Mouse (Mus musculus) forebrain, embryonic 16.5 days (tissue): ENCODE data around the gene Krt7. TPM values are rescaled to one million over a fixed set of nuclear protein-coding genes. Genes with fewer than 3 reads are reported as not detected.

ENCODE experiments used
- ATAC-seq: fragments of 200-750 bp; cut with Nextera tagmentation; 2 replicates; pipeline ENCODE4 v1.8.0; 2017; ENCODE audit warnings: mild to moderate bottlenecking, moderate library complexity
- H3K27ac ChIP-seq: fragments of 300-500 bp; sonication (generic); 2 replicates; pipeline ENCODE4 v1.5.1; 2014; ENCODE audit warnings: low read length, control low read depth
- H3K27me3 ChIP-seq: fragments of 300-500 bp; sonication (generic); replicated peaks from 2 replicates; pipeline ENCODE4 v1.6.1; 2014; ENCODE audit warnings: low read length; ENCODE audit not compliant: control insufficient read depth, insufficient read depth
- H3K36me3 ChIP-seq: fragments of 300-500 bp; sonication (generic); 2 replicates; pipeline ENCODE4 v1.6.1; 2014; ENCODE audit not compliant: control insufficient read depth, insufficient read depth
- H3K4me1 ChIP-seq: fragments of 300-500 bp; sonication (generic); replicated peaks from 2 replicates; pipeline ENCODE4 v1.6.1; 2014; ENCODE audit warnings: low read length; ENCODE audit not compliant: control insufficient read depth, insufficient read depth
- H3K4me2 ChIP-seq: fragments of 300-500 bp; sonication (generic); 2 replicates; pipeline ENCODE4 v1.6.1; 2014; ENCODE audit warnings: mild to moderate bottlenecking, low read length, control low read depth
- H3K4me3 ChIP-seq: fragments of 300-500 bp; sonication (generic); replicated peaks from 2 replicates; pipeline ENCODE4 v1.5.1; 2014; ENCODE audit warnings: mild to moderate bottlenecking, low read length, control low read depth
- H3K9ac ChIP-seq: fragments of 300-500 bp; sonication (generic); replicated peaks from 2 replicates; pipeline ENCODE4 v1.6.1; 2014; ENCODE audit warnings: low read depth, low read length, control low read depth
- H3K9me3 ChIP-seq: fragments of 300-500 bp; sonication (generic); 2 replicates; pipeline ENCODE4 v1.6.1; 2016; ENCODE audit warnings: low read length; ENCODE audit not compliant: control insufficient read depth
- WGBS: fragments of 180-500 bp; shearing (Covaris S2); extraction: QIAGEN DNeasy Blood & Tissue Kit; methylation state at CpG from one replicate; pipeline ENCODE4 v1.1.7; 2014; 5-methylcytosine and 5-hydroxymethylcytosine counted together
- polyA plus RNA-seq: library from polyadenylated mRNA; unstranded; fragments of >200 nt; fragmentation: Nextera tagmentation; extraction: Ambion mirVana; gene quantifications from 2 replicates; pipeline ENCODE4 v1.2.1, GENCODE M21; 2015

The Krt7 gene
- 0.62 and 0.88 TPM in 2 replicates for polyA plus RNA-seq

DNA sequence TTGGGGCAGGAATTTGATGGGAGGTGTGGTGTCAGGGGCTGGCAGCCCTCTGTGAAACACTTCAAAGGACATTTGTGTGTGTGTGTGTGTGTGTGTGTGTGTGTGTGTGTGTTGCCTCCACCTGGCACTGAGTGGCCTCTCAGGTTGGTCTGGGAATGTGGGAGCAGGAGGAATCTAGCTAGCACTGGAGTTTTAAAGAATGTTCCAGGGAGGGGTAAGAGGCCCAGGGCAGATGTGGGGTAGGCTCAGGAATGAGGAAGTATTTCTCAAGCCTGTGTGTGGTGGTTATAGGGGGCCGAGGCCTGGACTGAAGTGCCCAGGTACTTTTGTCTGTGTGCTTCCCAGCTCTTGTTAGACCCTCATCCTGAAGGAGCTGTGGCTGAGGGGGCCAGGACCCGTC lies at the start of gene Krt7:
Gene Krt7, plus strand, starts transcription at position 269 of the 400 bp plus-strand sequence.
- H3K27ac ChIP-seq, result no peak within 1 kb of the TSS
- no peak within 1 kb of the TSS for H3K4me2 ChIP-seq
- H3K36me3 ChIP-seq, result no peaks in the 10 kb centered on the region
- no peak within 1 kb of the TSS for H3K9ac ChIP-seq
- no peaks in the 10 kb centered on the region for H3K9me3 ChIP-seq
- WGBS, result 37% methylated on average over 2 of the region's 2 CpGs
- no peak within 1 kb of the TSS for H3K4me3 ChIP-seq
- no peak for ATAC-seq
- 0 out of 2 replicates have a peak, but pooled peaks cover 5% of the 10 kb centered on the region for H3K27me3 ChIP-seq
- H3K4me1 ChIP-seq, result no peaks in the 10 kb centered on the region

DNA sequence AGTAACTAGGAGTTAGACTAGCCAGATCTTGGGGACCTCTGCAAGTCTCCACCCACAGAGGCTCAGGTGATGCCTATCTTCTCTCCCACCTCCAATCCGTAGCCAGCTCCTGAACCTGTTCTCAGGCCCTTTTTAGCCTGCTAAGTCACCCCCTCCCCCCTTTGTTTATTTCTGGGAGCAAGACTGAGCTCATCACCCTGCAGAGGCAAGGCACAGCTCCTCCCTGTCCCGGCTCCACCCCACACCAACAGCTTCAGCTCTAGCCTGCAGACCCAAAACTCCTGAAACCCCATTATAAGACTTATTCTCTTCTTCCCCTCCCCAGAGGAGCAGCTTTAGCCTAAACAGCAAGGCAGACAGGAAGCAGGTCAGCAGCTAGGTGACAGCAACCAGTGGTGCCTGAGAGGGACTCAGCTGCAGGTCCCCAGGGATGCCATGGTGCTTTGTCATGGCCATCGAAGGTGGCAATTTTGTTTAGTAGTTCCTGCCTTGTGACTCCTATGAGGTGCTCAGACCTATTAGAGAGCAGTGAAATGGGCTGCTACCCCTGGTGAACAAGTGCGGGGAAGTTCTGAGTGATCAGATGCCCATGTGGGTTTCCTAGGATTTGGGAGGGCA lies 48.3 kb upstream of the Krt7 start:
- H3K27me3 ChIP-seq, result no peaks in the 10 kb centered on the region
- H3K36me3 ChIP-seq, result no peaks in the 10 kb centered on the region
- WGBS, result 74% methylated on average over 4 of the region's 4 CpGs
- H3K4me2 ChIP-seq, result no peak overlapping the region
- no peak overlapping the region for H3K27ac ChIP-seq
- no peaks in the 10 kb centered on the region for H3K9me3 ChIP-seq
- H3K9ac ChIP-seq, result no peak overlapping the region
- H3K4me3 ChIP-seq, result no peak overlapping the region
- no peak for ATAC-seq
- no peaks in the 10 kb centered on the region for H3K4me1 ChIP-seq

DNA sequence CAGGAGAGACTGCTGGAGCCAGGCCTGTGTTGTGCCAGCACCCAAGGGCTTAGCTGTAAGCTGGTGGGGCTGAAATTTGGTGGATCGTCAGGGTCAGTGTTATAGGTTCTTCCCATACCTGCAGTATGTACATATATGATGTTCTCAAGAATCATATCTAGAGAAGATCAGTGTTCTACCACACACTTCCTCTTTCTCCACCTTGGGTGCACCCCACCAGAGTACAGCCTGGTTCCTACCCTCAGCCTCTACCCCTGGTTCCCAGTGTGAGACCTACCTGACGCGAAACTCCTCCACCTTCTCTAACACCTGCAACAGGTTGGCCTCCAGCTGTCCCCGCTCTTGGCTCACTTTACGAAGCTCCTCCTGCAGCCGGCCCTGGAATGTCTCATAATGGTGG lies 46.9 kb upstream of the Krt7 start:
- Histone ChIP-seq H3K9me3 (no peaks in the 10 kb centered on the region), H3K4me2 (no peak overlapping the region), H3K36me3 (no peaks in the 10 kb centered on the region), H3K27me3 (no peaks in the 10 kb centered on the region), H3K9ac (no peak overlapping the region), H3K4me3 (no peak overlapping the region), H3K27ac (no peak overlapping the region), H3K4me1 (no peaks in the 10 kb centered on the region)
- ATAC-seq, result no peak
- WGBS, result 88% methylated on average over 6 of the region's 6 CpGs

DNA sequence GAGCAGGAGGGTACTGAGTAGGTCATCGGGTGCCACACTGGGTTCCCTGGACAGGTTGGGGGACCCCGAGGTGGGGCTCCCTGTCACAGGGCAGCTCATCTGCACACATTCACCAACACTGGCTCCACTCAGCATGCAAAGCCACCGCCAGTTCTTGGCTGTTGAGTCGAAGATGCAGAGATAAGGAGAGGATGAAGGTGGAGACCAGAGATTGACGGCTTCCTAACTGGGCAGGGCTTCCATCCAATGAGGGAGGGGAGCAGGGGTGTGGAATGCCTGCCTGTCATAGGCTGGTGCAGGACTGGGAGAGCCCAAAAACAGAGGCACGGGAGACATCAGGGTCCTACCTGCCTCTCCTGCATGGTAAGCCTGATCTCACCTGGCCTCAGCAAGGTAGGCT lies 46.4 kb upstream of the Krt7 start:
- Histone ChIP-seq H3K27ac (no peak overlapping the region), H3K4me3 (no peak overlapping the region), H3K9me3 (no peaks in the 10 kb centered on the region), H3K4me2 (no peak overlapping the region), H3K9ac (no peak overlapping the region), H3K36me3 (no peaks in the 10 kb centered on the region), H3K27me3 (no peaks in the 10 kb centered on the region), H3K4me1 (no peaks in the 10 kb centered on the region)
- no peak for ATAC-seq
- WGBS, result 79% methylated on average over 6 of the region's 6 CpGs

DNA sequence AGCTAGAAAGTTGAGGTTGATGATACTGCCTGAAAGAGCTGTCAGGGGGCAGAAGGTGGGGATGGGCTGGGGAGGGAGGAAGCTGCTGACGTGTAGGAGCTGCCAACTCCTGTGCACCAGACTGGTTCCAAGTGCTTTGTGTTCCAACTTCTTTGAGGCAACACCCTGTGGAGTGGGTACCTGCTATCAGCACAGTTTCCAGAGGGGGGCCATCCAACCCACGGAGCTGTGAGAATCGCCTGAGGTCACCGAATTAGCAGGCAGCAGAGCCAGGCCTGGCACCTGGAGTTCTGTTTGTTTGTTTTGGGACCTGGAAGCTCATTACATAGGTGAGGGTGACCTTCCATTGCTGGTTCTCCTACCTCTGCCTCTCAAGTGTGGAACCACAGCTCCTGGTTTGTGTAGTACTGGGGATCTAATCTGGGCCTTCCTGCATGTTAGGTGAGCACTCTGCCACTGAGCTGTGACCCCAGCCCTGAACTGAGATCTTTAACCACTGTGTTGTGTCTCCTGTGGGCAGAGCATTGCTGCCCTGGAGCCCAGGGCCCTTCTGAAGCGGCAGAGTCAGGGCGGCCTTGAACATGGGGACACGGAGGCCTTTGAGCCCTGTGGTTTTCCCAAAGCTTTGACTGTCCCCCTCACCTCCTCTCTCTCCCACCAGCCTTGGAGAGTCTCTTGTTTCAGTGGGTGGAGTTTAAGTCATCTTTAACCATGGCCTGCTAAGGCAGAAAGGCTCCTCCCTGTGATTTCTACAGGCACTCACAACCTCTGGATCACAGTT lies 45.8 kb upstream of the Krt7 start:
- WGBS, result 75% methylated on average over 7 of the region's 7 CpGs
- Histone ChIP-seq H3K27me3 (no peaks in the 10 kb centered on the region), H3K27ac (no peak overlapping the region), H3K4me1 (0 out of 2 replicates have a peak, but pooled peaks cover under 1% of the 10 kb centered on the region), H3K36me3 (no peaks in the 10 kb centered on the region), H3K4me3 (no peak overlapping the region), H3K9me3 (no peaks in the 10 kb centered on the region), H3K4me2 (no peak overlapping the region), H3K9ac (no peak overlapping the region)
- ATAC-seq, result no peak

DNA sequence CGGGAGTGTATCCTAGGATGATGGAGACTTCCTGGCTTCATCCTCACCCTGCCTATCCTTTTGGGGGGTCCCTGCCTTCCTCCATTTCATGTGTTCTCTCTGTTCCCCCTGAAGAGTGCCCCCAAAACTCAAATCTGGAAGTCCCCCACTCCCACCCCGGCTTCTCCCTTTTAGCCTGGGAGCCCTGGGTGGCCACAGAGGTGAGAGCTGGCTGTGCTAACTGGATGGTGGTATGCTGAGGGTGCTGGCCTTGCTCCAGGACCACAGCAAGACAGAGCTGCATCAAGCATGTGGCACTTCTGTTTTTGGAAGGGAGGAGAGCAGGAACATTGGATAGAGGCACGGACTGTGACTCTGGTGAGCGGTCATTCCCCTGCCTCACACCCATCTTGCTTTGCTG lies 45.1 kb upstream of the Krt7 start:
- H3K4me3 ChIP-seq, result no peak overlapping the region

DNA sequence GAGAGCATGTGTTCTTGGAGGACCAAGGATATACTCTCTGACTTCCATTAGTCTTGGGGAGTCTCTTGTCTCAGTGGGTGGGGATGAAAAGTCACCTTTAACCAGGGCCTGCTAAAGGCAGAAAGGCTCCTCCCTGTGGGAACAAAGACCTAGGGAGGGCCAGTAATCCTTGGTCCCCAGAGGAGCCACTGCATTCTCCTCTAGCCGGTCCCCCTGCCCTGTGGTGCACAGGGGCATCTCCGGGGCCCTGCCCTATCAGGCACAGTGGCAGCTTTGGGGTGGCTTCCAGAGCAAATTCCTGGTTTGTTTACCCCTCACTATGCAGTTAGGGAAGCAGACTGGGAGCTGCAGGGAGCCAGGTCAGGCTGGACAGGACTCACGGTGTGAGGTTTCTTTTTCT lies 44.4 kb upstream of the Krt7 start:
- 0 out of 2 replicates have a peak, but pooled peaks cover 5% of the 10 kb centered on the region for H3K4me1 ChIP-seq
- WGBS, result 23% methylated on average over 3 of the region's 3 CpGs

More for the DNA sequence above, 45.1 kb upstream of the Krt7 start:
- no peak for ATAC-seq
- Histone ChIP-seq H3K4me2 (no peak overlapping the region), H3K9me3 (no peaks in the 10 kb centered on the region), H3K36me3 (no peaks in the 10 kb centered on the region), H3K27ac (no peak overlapping the region), H3K4me1 (0 out of 2 replicates have a peak, but pooled peaks cover 5% of the 10 kb centered on the region), H3K9ac (no peak overlapping the region), H3K27me3 (no peaks in the 10 kb centered on the region)
- WGBS, result 74% methylated on average over 4 of the region's 4 CpGs

DNA sequence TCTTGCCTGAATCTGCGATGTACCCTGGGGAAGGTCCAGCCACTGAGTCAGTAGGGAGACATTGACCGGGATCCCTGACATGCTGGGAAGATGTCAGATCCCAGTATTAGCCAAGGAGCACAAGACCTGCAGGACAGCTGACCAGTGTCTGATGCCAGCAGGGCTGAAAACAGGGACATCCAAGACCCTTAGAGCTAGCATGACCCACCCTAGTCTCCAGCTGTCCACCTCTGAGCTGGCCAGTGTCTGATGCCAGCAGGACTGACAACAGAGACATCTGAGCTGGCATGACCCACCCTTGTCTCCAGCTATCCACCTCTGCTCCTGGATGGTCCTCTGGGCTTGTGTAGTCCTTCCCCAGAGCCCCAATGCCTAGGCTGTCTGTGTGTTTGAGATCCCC lies 43.9 kb upstream of the Krt7 start:
- H3K4me2 ChIP-seq, result no peak overlapping the region
- H3K4me3 ChIP-seq, result no peak overlapping the region
- WGBS, result 46% methylated on average over 2 of the region's 2 CpGs
- no peaks in the 10 kb centered on the region for H3K9me3 ChIP-seq
- no peaks in the 10 kb centered on the region for H3K27me3 ChIP-seq
- H3K9ac ChIP-seq, result no peak overlapping the region
- no peaks in the 10 kb centered on the region for H3K36me3 ChIP-seq
- no peak for ATAC-seq
- 0 out of 2 replicates have a peak, but pooled peaks cover 5% of the 10 kb centered on the region for H3K4me1 ChIP-seq
- no peak overlapping the region for H3K27ac ChIP-seq

More for the DNA sequence above, 44.4 kb upstream of the Krt7 start:
- Histone ChIP-seq H3K36me3 (no peaks in the 10 kb centered on the region), H3K4me2 (no peak overlapping the region), H3K27me3 (no peaks in the 10 kb centered on the region), H3K4me3 (no peak overlapping the region), H3K9ac (no peak overlapping the region), H3K27ac (no peak overlapping the region), H3K9me3 (no peaks in the 10 kb centered on the region)
- no peak for ATAC-seq

DNA sequence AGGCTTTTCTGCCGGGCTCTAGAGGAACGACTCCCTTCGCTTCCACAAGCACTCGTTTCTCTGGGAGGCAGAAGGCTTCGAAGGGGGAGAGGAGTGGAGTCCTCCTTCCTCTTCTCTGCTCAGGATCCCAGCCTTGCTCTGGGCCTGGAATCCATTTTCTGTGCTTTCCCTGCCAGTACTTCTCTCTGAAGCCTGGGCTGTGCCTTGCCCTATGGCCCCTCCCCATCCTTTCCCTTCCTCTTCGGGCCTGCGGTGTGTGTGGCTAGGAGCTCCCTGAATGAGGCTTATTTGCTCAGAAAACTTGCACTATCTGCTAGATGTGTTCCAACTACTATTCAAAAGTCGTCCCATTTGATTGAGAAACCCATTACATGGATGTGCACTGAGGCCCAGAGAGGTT lies 43.3 kb upstream of the Krt7 start:
- Histone ChIP-seq H3K27ac (no peak overlapping the region), H3K9me3 (no peaks in the 10 kb centered on the region), H3K4me1 (0 out of 2 replicates have a peak, but pooled peaks cover 5% of the 10 kb centered on the region), H3K4me3 (no peak overlapping the region), H3K36me3 (no peaks in the 10 kb centered on the region), H3K27me3 (no peaks in the 10 kb centered on the region), H3K9ac (no peak overlapping the region), H3K4me2 (no peak overlapping the region)
- ATAC-seq, result no peak
- WGBS, result 78% methylated on average over 8 of the region's 8 CpGs
